Mouse (Mus musculus): Measurements from ENCODE around the gene Ddc. TPM values are rescaled to one million over a fixed set of nuclear protein-coding genes. Genes with fewer than 3 reads are reported as not detected.

Gene Ddc
- polyA plus RNA-seq (2014; fragmentation: Nextera tagmentation; extraction: Ambion mirVana): 9.2 and 10.2 TPM in 2 replicates

DNA sequence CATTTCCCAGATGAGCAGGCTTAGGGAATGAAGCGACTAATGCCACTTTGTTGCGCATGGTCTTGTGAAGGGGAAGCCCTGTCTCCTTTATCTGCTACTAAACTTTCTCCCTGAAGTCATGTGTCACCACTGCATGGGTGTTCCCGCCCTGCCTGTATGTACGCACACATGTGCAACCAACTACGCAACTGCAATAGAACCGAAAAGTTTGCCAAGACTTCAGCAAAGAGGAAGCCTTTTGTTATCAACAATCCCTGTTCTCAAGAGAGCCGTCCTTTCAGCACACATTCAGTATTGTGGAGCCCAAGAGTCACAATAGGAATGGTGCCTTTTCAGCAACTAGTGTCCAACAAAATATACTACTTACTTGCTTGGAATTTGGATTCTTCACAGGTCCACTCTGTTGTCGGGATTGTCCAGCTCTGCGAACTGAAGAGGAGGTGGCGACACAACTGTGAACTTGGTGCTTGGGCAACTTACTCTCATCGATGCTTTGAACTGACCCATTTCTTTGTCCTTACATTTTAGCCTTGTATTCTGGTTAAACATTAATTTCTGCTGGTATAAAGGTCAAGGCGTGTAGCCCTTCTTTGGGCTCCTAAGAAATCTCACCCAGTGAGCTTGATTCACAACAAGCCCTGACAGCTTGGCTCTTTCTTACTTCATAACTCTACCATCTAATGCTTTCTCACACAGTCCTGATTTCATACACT lies at the start of gene Ddc:
Gene Ddc, minus strand, starts transcription at position 500 of the 713 bp plus-strand sequence.
- no peak within 1 kb of the TSS for H3K27ac ChIP-seq (replicated peaks; ENCODE audit: low read depth, low read length)
- no peak within 1 kb of the TSS for H3K4me3 ChIP-seq (ENCODE audit: low read depth, low read length)

GRCm38 (mm10) chr11:11945766-11946165 lies 47.8 kb upstream of the Ddc start:
- DNase-seq (ENCODE audit: low spot score): no peak
- Histone ChIP-seq H3K9ac (ENCODE audit: low read length) (no peak overlapping the region), H3K27me3 (ENCODE audit: control insufficient read depth, insufficient read depth, low read length) (no peaks in the 10 kb centered on the region), H3K4me2 (ENCODE audit: low read depth, severe bottlenecking) (no peak overlapping the region), H3K4me1 (ENCODE audit: control insufficient read depth, insufficient read depth, low read length) (peaks cover 5% of the 10 kb centered on the region), H3K36me3 (ENCODE audit: control insufficient read depth, insufficient read depth, low read length) (peaks cover 16% of the 10 kb centered on the region), H3K4me3 (ENCODE audit: low read depth, low read length) (no peak overlapping the region), H3K9me3 (ENCODE audit: control insufficient read depth, low read length) (no peaks in the 10 kb centered on the region), H3K27ac (replicated peaks; ENCODE audit: low read depth, low read length) (no peak overlapping the region)
- WGBS: 92% methylated on average over 4 of the region's 4 CpGs
- no peak for ATAC-seq (ENCODE audit: insufficient number of reproducible peaks, low FRiP score, low TSS enrichment, low read depth)

More for the DNA sequence above, at the start of gene Ddc:
- WGBS: 92% methylated on average over 12 of the region's 12 CpGs
- ATAC-seq (ENCODE audit: insufficient number of reproducible peaks, low FRiP score, low TSS enrichment, low read depth): no peak
- H3K4me2 ChIP-seq (ENCODE audit: low read depth, severe bottlenecking): no peak within 1 kb of the TSS
- H3K27me3 ChIP-seq (ENCODE audit: control insufficient read depth, insufficient read depth, low read length): no peaks in the 10 kb centered on the region
- no peaks in the 10 kb centered on the region; the same call in 1 of the 2 replicates for H3K9me3 ChIP-seq (ENCODE audit: control insufficient read depth, low read length)
- no peaks in the 10 kb centered on the region for H3K4me1 ChIP-seq (ENCODE audit: control insufficient read depth, insufficient read depth, low read length)
- H3K36me3 ChIP-seq (ENCODE audit: control insufficient read depth, insufficient read depth, low read length): no peaks in the 10 kb centered on the region
- DNase-seq (ENCODE audit: low spot score): no peak
- no peak within 1 kb of the TSS for H3K9ac ChIP-seq (ENCODE audit: low read length)

GRCm38 (mm10) chr11:11944814-11945213 lies 46.9 kb upstream of the Ddc start:
- H3K9me3 ChIP-seq (ENCODE audit: control insufficient read depth, low read length): no peaks in the 10 kb centered on the region
- no peaks in the 10 kb centered on the region for H3K27me3 ChIP-seq (ENCODE audit: control insufficient read depth, insufficient read depth, low read length)
- H3K4me3 ChIP-seq (ENCODE audit: low read depth, low read length): no peak overlapping the region
- peaks cover 16% of the 10 kb centered on the region for H3K36me3 ChIP-seq (ENCODE audit: control insufficient read depth, insufficient read depth, low read length)
- H3K27ac ChIP-seq (replicated peaks; ENCODE audit: low read depth, low read length): no peak overlapping the region
- no peak overlapping the region for H3K4me2 ChIP-seq (ENCODE audit: low read depth, severe bottlenecking)
- H3K9ac ChIP-seq (ENCODE audit: low read length): no peak overlapping the region
- no peak for DNase-seq (ENCODE audit: low spot score)
- WGBS: 95% methylated on average over 4 of the region's 4 CpGs
- H3K4me1 ChIP-seq (ENCODE audit: control insufficient read depth, insufficient read depth, low read length): peaks cover 5% of the 10 kb centered on the region
- ATAC-seq (ENCODE audit: insufficient number of reproducible peaks, low FRiP score, low TSS enrichment, low read depth): no peak

DNA sequence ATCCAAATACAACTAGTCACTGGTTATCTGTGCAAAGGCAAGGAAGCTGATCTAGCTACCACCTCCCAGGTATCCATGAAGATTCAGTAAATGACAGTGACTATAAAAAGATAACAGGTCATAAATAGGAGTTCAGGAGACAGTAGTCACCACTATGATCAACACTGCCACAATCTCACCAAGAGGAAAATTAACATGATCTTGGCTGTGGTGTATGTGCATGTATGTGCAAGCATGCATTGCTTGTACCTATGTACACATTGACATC lies 46.1 kb upstream of the Ddc start:
- Histone ChIP-seq H3K27ac (replicated peaks; ENCODE audit: low read depth, low read length) (no peak overlapping the region), H3K4me1 (ENCODE audit: control insufficient read depth, insufficient read depth, low read length) (peaks cover 2% of the 10 kb centered on the region), H3K9ac (ENCODE audit: low read length) (no peak overlapping the region), H3K4me3 (ENCODE audit: low read depth, low read length) (no peak overlapping the region), H3K27me3 (ENCODE audit: control insufficient read depth, insufficient read depth, low read length) (no peaks in the 10 kb centered on the region), H3K36me3 (ENCODE audit: control insufficient read depth, insufficient read depth, low read length) (peaks cover 19% of the 10 kb centered on the region), H3K4me2 (ENCODE audit: low read depth, severe bottlenecking) (no peak overlapping the region), H3K9me3 (ENCODE audit: control insufficient read depth, low read length) (no peaks in the 10 kb centered on the region)
- ATAC-seq (ENCODE audit: insufficient number of reproducible peaks, low FRiP score, low TSS enrichment, low read depth) (no peak), DNase-seq (ENCODE audit: low spot score) (no peak)

- H3K27me3 ChIP-seq (ENCODE audit: control insufficient read depth, insufficient read depth, low read length): no peaks in the 10 kb centered on the region
- 90% methylated on average over 13 of the region's 13 CpGs for WGBS
These were observed 45.5 kb upstream of the Ddc start for GRCm38 (mm10) chr11:11943240-11944081.

DNA sequence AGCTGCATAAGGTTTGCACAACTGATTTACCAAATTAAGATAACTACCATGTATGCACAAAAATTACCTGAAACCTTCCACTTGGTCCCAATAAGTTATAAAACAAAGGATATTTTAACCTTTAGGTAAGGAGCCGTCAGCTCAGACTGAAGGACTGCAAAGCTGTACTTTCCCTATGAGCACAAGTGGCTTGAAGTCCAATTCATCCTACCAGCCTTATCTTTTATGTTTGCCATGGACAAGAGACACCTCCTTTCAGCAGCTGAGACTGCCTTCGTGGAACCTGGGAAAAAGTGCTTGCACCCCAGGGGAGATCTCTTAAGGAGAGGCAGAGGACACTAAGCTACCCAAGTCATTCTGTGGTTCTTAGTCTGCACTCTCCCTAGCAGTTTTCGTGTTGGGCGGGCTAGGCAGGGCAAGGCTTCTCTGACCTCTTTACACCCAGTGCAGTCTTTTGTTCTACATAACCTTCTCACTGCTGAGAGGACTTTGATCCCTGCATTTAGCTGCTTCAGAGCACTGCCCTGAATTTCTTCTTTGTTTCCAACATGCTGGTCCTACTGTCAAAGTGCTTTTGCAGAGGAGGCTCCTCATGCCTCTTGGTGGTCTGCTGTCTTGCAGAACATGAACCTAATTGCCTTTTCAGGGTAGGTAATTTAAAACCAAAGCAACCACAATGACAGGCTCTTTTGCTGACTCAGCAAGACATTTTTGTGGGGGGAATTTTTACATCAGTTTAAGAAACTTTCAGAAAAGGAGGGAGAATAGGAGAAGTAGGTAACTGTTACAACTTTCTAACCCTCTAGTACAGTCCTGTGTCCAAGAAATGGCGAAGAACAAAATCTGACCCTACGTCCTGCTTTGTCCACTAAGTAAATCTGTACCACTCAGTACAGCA lies 44.6 kb upstream of the Ddc start:
- ATAC-seq (ENCODE audit: insufficient number of reproducible peaks, low FRiP score, low TSS enrichment, low read depth): no peak
- Histone ChIP-seq H3K36me3 (ENCODE audit: control insufficient read depth, insufficient read depth, low read length) (peaks cover 19% of the 10 kb centered on the region), H3K9ac (ENCODE audit: low read length) (no peak overlapping the region), H3K9me3 (ENCODE audit: control insufficient read depth, low read length) (no peaks in the 10 kb centered on the region), H3K4me3 (ENCODE audit: low read depth, low read length) (no peak overlapping the region), H3K27ac (replicated peaks; ENCODE audit: low read depth, low read length) (peak overlapping the region; percentile 36; the same call in 1 of the 2 replicates), H3K27me3 (ENCODE audit: control insufficient read depth, insufficient read depth, low read length) (no peaks in the 10 kb centered on the region), H3K4me2 (ENCODE audit: low read depth, severe bottlenecking) (no peak overlapping the region), H3K4me1 (ENCODE audit: control insufficient read depth, insufficient read depth, low read length) (no peaks in the 10 kb centered on the region; the same call in 1 of the 2 replicates)
- WGBS: 73% methylated on average over 6 of the region's 6 CpGs
- DNase-seq (ENCODE audit: low spot score): no peak

More at GRCm38 (mm10) chr11:11943240-11944081, 45.5 kb upstream of the Ddc start:
- Histone ChIP-seq H3K36me3 (ENCODE audit: control insufficient read depth, insufficient read depth, low read length) (peaks cover 19% of the 10 kb centered on the region), H3K9ac (ENCODE audit: low read length) (no peak overlapping the region), H3K4me2 (ENCODE audit: low read depth, severe bottlenecking) (no peak overlapping the region), H3K9me3 (ENCODE audit: control insufficient read depth, low read length) (no peaks in the 10 kb centered on the region), H3K4me1 (ENCODE audit: control insufficient read depth, insufficient read depth, low read length) (no peaks in the 10 kb centered on the region; the same call in 1 of the 2 replicates), H3K27ac (replicated peaks; ENCODE audit: low read depth, low read length) (no peak overlapping the region), H3K4me3 (ENCODE audit: low read depth, low read length) (no peak overlapping the region)
- DNase-seq (ENCODE audit: low spot score) (no peak), ATAC-seq (ENCODE audit: insufficient number of reproducible peaks, low FRiP score, low TSS enrichment, low read depth) (no peak)

DNA sequence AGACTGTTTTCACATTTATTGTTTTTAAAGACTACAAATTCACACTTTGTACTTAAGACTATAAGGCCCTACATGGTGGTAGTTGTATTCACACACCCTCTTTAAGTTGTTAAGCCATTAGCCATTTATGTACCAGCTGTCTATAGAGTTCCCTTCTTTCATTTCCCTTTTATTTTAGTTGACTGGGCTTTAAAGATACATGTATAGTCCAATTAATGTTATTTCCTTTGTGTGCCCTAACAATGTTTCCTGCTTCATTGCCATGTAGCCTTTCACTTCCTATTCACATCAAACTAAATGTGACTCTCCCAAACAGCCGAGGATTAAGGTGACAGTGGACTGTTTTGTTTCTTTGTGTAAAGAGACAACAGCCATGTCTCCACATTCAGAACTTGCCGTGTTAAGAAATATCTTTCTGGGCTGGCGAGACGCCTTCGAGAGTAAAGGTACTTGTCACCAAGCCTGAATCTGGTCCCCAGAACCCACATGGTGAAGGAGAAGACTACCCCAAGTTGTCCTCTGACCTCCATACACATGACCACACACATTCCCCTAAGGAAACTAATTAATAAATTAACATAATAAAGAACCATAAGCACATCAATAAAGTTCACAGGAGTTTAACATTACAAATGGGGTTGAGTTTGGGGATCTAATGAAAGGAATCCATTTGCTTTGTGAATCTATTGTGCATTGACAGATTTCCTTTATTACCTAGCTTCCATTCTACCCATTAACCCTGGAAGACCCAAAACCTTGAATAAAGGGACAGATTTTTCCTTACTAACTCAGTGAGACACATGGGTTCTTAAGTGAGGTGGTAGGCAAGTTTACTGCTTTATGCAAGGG lies 43.1 kb upstream of the Ddc start:
- Histone ChIP-seq H3K4me3 (ENCODE audit: low read depth, low read length) (no peak overlapping the region), H3K36me3 (ENCODE audit: control insufficient read depth, insufficient read depth, low read length) (peaks cover 23% of the 10 kb centered on the region), H3K9me3 (ENCODE audit: control insufficient read depth, low read length) (no peaks in the 10 kb centered on the region), H3K4me2 (ENCODE audit: low read depth, severe bottlenecking) (no peak overlapping the region), H3K4me1 (ENCODE audit: control insufficient read depth, insufficient read depth, low read length) (no peaks in the 10 kb centered on the region; the same call in 1 of the 2 replicates), H3K27me3 (ENCODE audit: control insufficient read depth, insufficient read depth, low read length) (no peaks in the 10 kb centered on the region), H3K27ac (replicated peaks; ENCODE audit: low read depth, low read length) (no peak overlapping the region), H3K9ac (ENCODE audit: low read length) (no peak overlapping the region)
- 89% methylated on average over 5 of the region's 5 CpGs for WGBS
- ATAC-seq (ENCODE audit: insufficient number of reproducible peaks, low FRiP score, low TSS enrichment, low read depth): no peak
- DNase-seq (ENCODE audit: low spot score): no peak
